In genomic region chr5:24420381-24420780, GRCm38 (mm10) we compare ENCODE assay signal across 36 mouse cellular contexts. TPM values are rescaled to one million over a fixed set of nuclear protein-coding genes. Genes with fewer than 3 reads are reported as not detected.
"Had no signal": no experiment of that assay in that cellular context is flagged by ENCODE, and none has a peak within 500 bp of the region (broad histone marks: within the 10 kb centered on the region; RNA-seq: fewer than 3 reads in every experiment).

No protein-coding gene starts in this region.

- H3K9ac ChIP-seq: heart, embryonic 12.5 days; heart, embryonic 13.5 days; heart, embryonic 15.5 days; hindbrain, embryonic 12.5 days; hindbrain, embryonic 13.5 days; hindbrain, embryonic 14.5 days; hindbrain, embryonic 15.5 days; intestine, embryonic 15.5 days; kidney, embryonic 15.5 days had no signal

- ATAC-seq: hindbrain, embryonic 16.5 days; hindbrain, postnatal 0 days; inflammation-experienced regulatory T-cells, adult 6 months; intestine, embryonic 15.5 days; intestine, embryonic 16.5 days; intestine, postnatal 0 days had no signal

- DNase-seq: heart, postnatal 10 days; heart, postnatal 14 days; heart, postnatal 36 days; heart, postnatal 4 days; kidney, adult 11 months; kidney, adult 18-20 months; kidney, adult 2 months; kidney, adult 8-10 months; kidney, adult 9 months; kidney, postnatal 10 days; kidney, postnatal 14 days; kidney, postnatal 25 days; kidney, postnatal 36 days; kidney, postnatal 4 days; layer of hippocampus, adult 9-11 months; layer of hippocampus, postnatal 36 days had no signal

- H3K4me3 ChIP-seq: heart, embryonic 12.5 days; heart, embryonic 13.5 days; heart, embryonic 15.5 days; hindbrain, embryonic 10.5 days; hindbrain, embryonic 12.5 days; hindbrain, embryonic 13.5 days; hindbrain, embryonic 15.5 days; intestine, embryonic 15.5 days; kidney, embryonic 15.5 days; layer of hippocampus, adult 2 months; left cerebral cortex, adult 2 months had no signal

- H3K27me3 ChIP-seq: hindbrain, embryonic 12.5 days; hindbrain, embryonic 13.5 days; hindbrain, embryonic 15.5 days; intestine, embryonic 15.5 days; kidney, embryonic 15.5 days had no signal

- H3K36me3 ChIP-seq: intestine, embryonic 15.5 days had no signal

- H3K9me3 ChIP-seq: heart, embryonic 12.5 days; heart, embryonic 13.5 days; heart, embryonic 15.5 days; hindbrain, embryonic 10.5 days; hindbrain, embryonic 12.5 days; hindbrain, embryonic 13.5 days; hindbrain, embryonic 15.5 days; intestine, embryonic 15.5 days; kidney, embryonic 15.5 days had no signal

- H3K27ac ChIP-seq: heart, embryonic 13.5 days; heart, embryonic 15.5 days; hindbrain, embryonic 10.5 days; hindbrain, embryonic 12.5 days; hindbrain, embryonic 13.5 days; hindbrain, embryonic 14.5 days; hindbrain, embryonic 15.5 days; hindbrain, postnatal 0 days; intestine, embryonic 15.5 days; kidney, embryonic 15.5 days; kidney, postnatal 0 days; layer of hippocampus, adult 2 months; left cerebral cortex, adult 2 months had no signal

- H3K4me2 ChIP-seq: heart, embryonic 12.5 days; heart, embryonic 13.5 days; heart, embryonic 15.5 days; hindbrain, embryonic 12.5 days; hindbrain, embryonic 13.5 days; hindbrain, embryonic 14.5 days; hindbrain, embryonic 15.5 days; intestine, embryonic 15.5 days; kidney, embryonic 15.5 days had no signal

RNA-seq across cellular contexts. Expression of gene Asic3, which starts 7.2 kb away (rescaled TPM):
- polyA plus RNA-seq: heart, embryonic 14.5 days; heart, embryonic 15.5 days; inflammation-experienced regulatory T-cells, adult 6 months; intestine, embryonic 14.5 days had no signal
